Mouse (Mus musculus): ENCODE results near the gene Eps8. TPM values are rescaled to one million over a fixed set of nuclear protein-coding genes. Genes with fewer than 3 reads are reported as not detected.
"Not testable (repeated sequence)": the region's sequence is repeated elsewhere in the genome, so short reads cannot be mapped to it uniquely, and the experiment has no call there.

Eps8 gene
- total RNA-seq, 2 experiments from 2014 or later = 43.3 to 47.7 TPM

- no peak for DNase-seq
Measured at GRCm38 (mm10) chr6:137509341-137510045, 145.2 kb downstream of the Eps8 start.

- DNase-seq = no peak
Measured at GRCm38 (mm10) chr6:137508936-137509335, 145.7 kb downstream of the Eps8 start.

GRCm38 (mm10) chr6:137506563-137506962 is 148.1 kb downstream of the Eps8 start:
- DNase-seq = no peak

GRCm38 (mm10) chr6:137505555-137506227 is 149.0 kb downstream of the Eps8 start:
- no peak for DNase-seq

DNA sequence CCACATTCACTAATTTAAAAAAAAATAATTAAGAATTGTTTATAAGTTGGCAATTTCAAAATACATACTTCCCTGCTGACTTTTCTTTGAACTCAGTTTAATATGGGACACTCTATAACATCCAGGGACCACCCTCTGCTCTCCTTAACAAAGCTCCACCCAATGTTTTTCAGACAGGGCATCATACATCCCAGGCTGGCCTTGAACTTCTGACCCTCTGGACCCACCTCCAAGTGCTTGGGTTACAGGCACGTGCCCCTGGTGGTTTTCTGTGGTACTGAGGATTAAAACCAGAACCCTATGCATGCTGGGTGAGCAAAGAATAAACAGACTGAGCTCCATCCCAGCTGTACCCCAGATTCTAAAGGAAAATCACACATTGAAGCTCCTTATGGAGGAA is 150.6 kb downstream of the Eps8 start:
- DNase-seq = no peak

DNA sequence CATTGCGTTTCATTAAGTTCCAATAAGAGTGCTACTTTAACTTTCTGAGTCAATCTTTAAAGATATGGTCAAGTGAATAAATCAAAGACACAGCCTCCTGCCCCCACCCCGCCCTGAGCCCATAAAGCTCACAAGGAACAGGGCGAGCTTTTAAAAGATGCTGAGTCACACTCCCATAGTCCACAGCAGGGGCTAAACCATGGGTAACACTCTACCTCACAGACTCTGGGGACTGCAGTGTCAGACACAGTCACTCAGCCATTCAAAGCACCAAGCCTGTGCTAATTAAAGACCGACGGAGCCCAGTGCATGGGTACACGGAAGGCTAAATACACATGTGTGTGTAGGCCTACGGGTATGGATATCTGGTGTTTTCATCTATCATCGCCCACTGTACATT is 151.2 kb downstream of the Eps8 start:
- no peak for DNase-seq

DNA sequence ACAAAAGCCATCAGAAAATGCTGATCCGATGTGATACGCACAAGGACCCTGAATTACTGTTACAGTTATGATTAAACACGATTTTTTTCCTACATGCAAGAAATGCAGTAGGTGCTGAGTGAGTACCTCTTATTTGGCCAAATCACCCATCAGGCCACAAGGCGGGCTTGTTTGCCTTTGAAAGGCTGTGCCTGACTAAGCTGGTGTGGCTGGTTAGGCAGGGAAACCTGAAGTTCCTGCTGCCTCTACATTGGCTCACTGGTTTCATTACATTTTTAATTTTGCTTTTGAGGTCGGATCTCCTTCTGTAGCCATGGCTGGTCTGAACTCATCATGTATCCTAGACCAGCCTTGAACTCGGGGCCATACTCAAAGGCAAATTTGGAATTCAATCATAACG is 151.7 kb downstream of the Eps8 start:
- DNase-seq = no peak

- DNase-seq = no peak
Measured at GRCm38 (mm10) chr6:137498781-137499180, 155.9 kb downstream of the Eps8 start.

- no peak for DNase-seq
Measured at GRCm38 (mm10) chr6:137497208-137497835, 157.4 kb downstream of the Eps8 start.

DNA sequence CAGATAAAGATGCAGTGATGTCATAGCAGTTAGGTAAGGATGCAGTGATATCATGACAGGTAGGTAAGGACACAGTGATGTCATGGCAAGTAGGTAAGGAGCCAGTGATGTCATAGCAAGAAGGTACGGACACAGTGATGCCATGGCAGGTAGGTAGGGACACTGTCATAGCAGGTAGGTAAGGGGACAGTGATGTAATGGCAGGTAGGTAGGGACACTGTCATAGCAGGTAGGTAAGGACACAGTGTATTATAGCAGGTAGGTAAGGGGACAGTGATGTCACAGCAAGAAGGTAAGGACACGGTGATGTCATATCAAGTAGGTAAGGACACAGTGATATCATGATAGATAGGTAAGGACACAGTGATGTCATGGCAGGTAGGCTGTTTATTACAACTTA is 158.1 kb downstream of the Eps8 start:
- no peak for DNase-seq

GRCm38 (mm10) chr6:137495233-137495632 is 159.4 kb downstream of the Eps8 start:
- DNase-seq = no peak

- DNase-seq = no peak
Measured at GRCm38 (mm10) chr6:137494801-137495200, 159.9 kb downstream of the Eps8 start.

- DNase-seq = no peak
Measured at GRCm38 (mm10) chr6:137494136-137494475, 160.6 kb downstream of the Eps8 start.

- DNase-seq = no peak
Measured at GRCm38 (mm10) chr6:137493211-137494135, 161.2 kb downstream of the Eps8 start.

GRCm38 (mm10) chr6:137492582-137492981 is 162.1 kb downstream of the Eps8 start:
- DNase-seq = no peak

- no peak for DNase-seq
Measured at GRCm38 (mm10) chr6:137491659-137492058, 163.0 kb downstream of the Eps8 start.

GRCm38 (mm10) chr6:137490115-137490514 is 164.6 kb downstream of the Eps8 start:
- no peak for DNase-seq

DNA sequence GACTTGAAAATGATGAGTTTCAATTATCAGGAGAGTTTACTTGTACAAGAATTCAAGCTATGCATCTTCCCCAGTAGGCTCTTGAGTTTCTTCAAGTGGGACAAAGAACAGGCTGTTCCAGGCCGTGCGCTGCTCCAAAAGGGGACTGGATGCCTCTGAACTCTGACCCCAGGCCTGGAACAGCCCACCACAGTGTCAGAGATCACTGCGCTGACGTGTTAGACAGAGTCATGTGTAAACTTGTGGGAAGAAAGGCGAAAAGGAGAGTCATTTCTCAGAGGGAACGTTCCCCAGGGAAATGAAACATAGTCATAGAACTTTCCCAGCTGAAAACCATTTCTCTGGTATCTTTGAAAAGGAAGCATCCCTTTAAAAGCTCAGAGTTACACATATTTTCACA is 167.2 kb downstream of the Eps8 start:
- no peak for DNase-seq

- DNase-seq = no peak
Measured at GRCm38 (mm10) chr6:137482891-137483290, 171.8 kb downstream of the Eps8 start.

- DNase-seq = not testable (repeated sequence)
Measured at GRCm38 (mm10) chr6:137475695-137476094, 179.0 kb downstream of the Eps8 start.

- no peak for DNase-seq
Measured at GRCm38 (mm10) chr6:137473433-137473832, 181.2 kb downstream of the Eps8 start.

- DNase-seq = no peak
Measured at GRCm38 (mm10) chr6:137472129-137472528, 182.5 kb downstream of the Eps8 start.

All from layer of hippocampus, postnatal 36 days (tissue).